Mouse (Mus musculus) E14TG2a.4 (cell line): ENCODE measurements around the gene Lrat.

Experiments
- CTCF ChIP-seq: conservative IDR thresholded peaks from 2 replicates; pipeline ENCODE4 v1.5.1; 2014; ENCODE audit warnings: low read length
- POU5F1 ChIP-seq: IDR thresholded peaks from 2 replicates; pipeline ENCODE4 v1.6.1; 2014; ENCODE audit warnings: low read length, borderline replicate concordance

DNA sequence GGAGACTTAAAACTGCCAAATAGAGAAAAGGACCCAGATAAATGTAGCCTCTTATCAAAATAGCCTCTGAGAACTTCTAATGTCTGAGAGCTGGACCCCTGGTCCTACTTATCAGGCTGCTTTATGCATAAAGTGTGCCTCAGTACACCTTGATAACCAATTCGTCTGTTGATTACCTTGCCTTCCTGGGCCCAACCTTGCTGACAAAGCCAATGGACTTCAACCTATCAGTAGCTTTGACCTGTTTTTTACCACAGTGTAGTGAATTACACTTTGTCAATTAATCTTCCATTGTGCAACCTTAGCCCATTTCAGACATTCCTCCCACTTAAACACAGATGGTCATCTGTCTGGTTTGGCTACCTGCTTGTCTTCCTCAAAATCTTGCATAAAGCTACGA, 24.1 kb upstream of the Lrat start:
- TF ChIP-seq CTCF, result no peak
- no peak for TF ChIP-seq POU5F1
